Mouse (Mus musculus): ENCODE measurements at regions not wholly inside any gene's neighbourhood (a gene's known extent, or its start where the extent isn't known, plus 50 kb on each side); places are given as distances from the start of the nearest gene placed in this dataset.
"Not testable (repeated sequence)": the region's sequence is repeated elsewhere in the genome, so short reads cannot be mapped to it uniquely, and the experiment has no call there.

DNA sequence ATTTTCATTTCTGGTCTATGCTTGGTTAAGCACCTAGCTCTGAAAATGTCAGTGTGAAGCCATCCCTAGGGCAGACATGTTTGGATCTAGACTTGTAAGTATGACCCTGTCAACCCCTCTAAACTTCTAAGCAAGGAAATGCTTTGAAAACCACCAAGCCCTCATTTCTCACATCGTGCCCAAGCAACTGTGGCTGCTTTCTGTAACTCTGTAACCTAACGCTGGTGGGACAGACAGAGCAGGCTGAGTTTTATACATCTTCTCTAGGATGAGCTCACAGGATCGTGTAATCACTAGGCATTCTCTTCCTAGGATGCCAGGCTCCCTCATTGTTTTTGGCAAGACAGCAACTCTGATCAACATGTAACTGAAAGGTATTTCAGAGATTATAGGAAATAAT is 309.6 kb upstream of the Pkdcc start:
- DNase-seq (ENCODE audit: low spot score in 2 of 2) = no peak

DNA sequence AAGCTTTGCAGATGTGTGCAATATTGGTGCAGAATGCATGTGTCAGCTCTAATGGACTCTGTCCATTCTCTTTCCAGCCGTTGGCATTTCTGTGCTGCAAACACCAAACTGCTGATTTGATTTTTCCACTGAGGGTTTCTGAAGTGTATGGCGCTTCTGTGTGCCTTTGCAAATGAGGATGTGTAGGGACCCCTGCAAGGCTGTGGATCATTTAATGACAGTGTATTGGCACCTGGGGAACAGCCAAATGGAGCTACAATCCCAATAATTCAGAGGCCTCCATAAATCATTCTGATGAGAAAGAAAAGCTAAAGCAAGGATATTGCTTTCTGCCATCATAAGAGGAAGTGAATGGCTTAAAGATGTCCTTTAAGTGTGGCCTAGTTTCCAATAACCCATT is 305.9 kb upstream of the Pkdcc start:
- DNase-seq (ENCODE audit: low spot score in 2 of 2) = no peak

DNA sequence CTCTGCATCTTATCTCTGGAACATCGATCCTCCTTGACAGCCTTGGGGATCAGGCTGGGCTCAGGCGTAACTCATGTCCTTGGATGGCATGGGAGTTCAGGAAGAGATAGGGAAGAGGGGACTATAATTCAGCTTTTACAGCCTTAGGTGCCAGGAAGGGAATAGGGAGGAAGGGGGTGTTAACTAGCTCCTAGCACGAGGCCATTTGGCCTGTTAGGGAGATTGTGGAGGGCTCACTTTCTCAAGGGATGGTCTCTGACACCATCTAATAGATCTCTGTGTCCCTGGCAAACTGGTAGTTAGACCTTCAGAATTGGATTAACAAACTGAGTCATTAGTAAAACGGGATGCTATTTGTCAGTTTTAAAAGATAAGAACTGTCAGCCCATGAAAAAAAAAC is 292.1 kb upstream of the Pkdcc start:
- DNase-seq (ENCODE audit: low spot score in 2 of 2) = not testable (repeated sequence)

DNA sequence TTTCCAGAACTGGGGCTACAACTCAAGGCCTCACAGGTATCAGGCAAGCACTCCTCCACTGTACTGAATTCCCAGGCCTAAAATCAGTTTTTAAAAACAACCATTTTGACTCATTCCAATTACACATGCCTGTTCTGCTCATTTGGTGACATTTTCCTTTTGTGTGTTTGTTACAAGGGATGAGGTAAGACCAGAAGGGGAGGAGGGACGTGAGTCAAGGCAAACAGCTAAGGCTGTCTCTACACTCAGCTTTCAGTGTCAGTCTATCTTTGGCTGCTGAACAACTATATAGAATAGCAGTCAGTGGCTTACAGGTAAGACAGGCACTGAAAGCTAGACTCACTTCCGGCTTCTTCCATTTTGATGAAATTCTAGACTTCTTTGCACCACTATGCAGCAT is 289.3 kb upstream of the Pkdcc start:
- DNase-seq (ENCODE audit: low spot score in 2 of 2) = no peak

DNA sequence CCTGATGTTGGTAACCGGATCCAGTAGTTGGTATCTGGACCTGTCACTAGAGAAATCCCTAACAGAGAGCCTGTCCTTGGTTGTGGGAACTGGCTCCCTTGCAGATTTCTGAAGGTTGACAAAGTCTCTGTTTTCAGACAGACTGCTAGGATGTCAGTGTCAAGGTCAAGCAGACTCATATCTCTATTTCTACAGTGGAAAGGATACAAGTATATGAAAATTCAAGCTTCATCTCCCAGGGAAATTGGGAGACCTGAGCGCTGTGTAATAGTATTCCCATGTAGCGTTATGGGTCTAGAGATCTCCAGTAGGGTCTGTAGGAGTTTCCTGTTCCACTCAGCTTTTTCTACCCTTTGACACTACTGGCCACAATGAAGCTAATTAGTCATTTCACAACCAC is 287.4 kb upstream of the Pkdcc start:
- DNase-seq (ENCODE audit: low spot score in 2 of 2) = no peak

DNA sequence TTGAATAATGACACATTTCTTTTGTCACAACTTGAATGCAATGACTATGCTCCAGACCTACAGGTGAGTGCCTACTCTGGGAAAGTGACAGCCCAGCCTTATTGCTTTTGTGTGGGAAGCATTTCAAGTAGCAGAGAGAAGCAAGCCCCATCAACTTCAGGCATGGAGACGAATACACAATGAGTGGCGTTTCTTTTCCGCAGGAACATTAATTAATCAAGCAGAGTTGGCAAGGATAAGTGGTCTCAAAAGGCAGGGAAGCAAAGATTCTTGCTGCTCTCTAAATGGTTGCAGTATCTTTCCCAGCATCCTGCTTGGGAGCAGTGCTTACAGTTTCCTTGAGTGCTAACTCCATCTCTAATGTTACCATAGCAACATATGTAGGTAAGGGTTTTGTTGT is 285.6 kb upstream of the Pkdcc start:
- no peak for DNase-seq (ENCODE audit: low spot score in 2 of 2)

DNA sequence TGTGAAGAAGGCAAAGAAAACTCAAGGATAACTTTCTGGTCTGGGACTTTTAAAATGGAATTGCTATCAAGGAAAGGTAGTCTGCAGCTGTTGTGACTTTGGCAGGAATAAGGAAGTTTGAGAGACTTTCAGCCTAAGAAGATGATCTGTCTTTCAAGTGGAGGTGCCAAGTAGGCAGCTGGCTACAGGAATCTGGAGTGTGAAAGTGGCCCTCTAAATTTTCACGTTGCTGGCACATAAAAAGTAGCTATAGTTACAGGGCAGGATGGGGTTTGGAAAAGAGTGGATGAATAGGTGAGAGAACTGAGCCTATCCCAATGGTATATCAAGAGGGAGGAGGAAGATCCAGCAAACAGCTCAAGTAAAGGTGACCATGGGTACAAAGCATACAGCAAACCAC is 284.4 kb upstream of the Pkdcc start:
- no peak for DNase-seq (ENCODE audit: low spot score in 2 of 2)

DNA sequence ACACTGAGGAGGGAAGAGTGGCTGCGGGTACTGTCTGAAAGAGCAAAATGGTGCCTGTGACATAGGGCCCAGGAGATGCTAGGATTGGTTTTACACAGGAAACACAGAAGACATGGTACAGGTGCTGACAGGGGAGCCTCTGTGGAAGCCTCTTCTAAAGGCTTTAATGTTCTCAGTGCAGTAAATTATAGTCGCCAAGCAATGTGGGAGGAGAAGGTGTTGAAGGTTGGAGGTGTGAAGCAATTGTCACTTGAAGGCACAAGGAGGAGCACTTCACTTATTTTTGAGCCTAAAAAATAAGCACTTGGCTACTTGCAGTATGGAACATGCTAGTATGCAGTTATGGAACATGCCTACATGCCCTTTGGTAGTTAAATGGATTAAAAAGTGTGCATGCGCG is 283.6 kb upstream of the Pkdcc start:
- no peak for DNase-seq (ENCODE audit: low spot score in 2 of 2)

DNA sequence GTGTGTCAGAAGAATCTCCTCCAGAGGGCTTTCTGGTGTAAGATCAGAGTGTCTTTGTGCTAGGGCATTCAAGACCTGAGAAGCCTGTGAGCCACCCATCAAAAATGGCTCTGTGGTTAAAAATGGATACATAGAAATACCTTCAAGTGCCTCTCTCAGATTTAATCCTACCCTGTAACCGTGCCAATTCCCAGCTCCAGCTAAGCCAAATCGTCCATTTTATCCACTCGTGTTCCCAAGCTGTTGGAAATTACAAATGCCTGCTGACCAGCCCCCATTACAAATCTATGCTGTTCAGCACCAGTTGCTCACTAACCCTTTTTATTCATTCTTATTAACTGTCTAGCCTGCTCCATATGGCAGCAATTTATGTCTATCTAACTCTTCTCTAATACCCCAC is 278.3 kb upstream of the Pkdcc start:
- no peak for DNase-seq (ENCODE audit: low spot score in 2 of 2)

DNA sequence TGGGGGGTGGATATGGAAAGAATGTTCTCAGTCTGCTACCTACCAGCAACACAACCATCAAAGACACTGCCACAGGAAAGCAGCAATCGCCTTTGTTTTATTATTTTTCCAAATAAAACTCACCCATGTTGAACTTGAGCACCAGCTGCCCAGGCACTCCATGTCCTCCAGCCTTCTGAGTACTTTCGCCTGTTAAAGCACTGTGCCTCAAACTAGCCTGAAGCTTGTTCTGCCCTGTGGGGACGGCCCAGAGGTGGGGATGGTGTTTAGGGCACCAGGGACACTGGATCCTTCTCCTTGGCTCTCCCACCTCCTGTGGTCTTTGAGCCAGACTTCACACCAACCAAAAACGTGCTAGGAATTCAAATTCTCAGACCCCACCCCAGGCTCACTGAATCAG is 269.0 kb upstream of the Pkdcc start:
- no peak for DNase-seq (ENCODE audit: low spot score in 2 of 2)

DNA sequence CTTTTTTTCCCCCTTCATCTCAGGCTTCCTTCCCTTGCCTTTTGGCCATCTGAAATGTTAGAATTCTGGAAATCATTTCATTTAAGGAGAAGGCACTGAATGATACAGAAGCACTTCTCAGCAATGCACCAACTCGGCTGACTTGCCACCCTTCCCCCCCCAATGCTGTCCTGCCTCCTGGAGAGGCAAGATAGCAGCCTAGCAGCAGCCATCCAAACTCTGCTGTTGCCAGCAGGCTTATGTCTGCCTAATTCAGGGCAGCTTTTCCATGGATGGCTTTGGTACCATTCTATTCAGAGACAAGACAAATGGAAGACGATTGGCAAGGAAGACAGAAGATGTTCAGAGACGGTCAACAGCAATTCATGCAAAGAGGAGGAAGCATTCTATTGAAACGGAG is 265.3 kb upstream of the Pkdcc start:
- no peak for DNase-seq (ENCODE audit: low spot score in 2 of 2)

DNA sequence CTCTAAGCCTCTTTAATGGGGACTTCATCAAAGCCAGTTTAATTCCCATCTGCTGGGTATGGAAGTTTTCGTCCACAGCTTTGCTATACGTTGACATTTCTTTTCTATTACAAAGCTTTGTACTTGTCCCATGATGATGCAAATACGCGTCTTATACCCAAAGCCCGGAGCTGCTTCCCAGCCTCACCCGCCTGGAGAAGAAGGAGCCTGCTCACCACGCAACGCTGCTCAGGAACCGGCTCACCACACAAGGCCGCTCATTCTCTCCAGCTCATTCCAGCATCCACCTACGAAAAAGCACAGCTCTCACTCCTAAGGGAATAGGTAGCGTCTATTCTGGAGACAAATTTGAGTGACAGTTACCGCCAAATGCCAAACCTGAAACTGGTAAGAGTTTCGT is 264.8 kb upstream of the Pkdcc start:
- no peak for DNase-seq (ENCODE audit: low spot score in 2 of 2)

DNA sequence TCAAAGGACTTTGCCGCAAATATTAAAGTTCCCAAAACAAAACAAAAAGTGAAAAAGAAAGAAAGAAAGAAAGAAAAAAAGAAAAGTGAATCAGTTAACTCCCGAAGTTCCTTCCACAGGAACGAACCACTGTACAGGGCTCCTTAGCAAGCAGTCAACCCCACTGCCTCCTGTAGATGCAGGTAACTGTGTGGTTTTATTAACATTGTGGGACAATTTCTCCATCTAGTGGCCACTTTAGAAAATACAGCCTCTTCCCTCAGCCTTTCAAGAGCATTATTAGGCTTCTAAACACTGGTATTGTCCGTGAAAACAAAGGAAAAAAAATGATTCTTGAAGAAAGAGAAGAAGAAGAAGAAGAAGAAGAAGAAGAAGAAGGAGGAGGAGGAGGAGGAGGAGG is 257.7 kb upstream of the Pkdcc start:
- DNase-seq (ENCODE audit: low spot score in 2 of 2) = peak in 1 of 2 experiments; percentile 30

DNA sequence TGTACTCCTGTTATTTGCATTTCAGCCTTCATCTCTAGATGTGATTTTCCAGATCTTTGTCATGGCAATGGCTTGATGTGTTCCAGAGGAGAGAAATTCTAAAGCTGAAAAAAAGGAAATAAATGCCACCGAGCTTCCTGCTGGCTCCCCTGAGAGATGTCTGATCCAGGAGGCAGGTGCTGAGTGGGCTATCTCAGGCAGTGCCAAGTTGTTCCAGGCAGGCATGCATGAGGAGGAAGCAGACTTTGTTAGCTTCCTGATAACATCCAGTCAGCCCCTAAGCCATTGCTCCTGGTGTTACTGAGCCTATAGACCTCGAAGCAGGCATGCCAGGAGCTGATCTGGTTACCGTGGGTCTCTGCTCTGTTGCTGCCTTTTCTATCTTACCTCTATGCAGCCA is 251.7 kb upstream of the Pkdcc start:
- DNase-seq (ENCODE audit: low spot score in 2 of 2) = no peak

DNA sequence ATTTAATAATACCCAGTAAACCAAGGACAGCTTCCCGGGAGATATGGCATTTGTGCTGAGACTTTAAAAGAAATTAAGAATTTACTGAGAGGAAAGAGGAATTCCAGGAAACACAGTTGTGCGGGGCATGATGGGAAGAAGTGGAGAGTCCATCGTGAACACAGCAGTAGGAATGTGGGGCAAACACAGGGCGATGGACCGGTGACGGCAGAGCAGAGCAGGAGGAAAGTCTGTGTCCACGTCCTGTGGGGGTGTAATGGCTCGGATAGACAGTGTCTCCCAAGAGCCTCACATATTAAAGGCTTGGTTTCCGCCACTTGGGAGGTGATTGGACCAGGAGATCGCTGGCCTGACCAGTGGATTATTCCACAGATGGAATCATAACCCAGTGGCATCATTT is 215.4 kb upstream of the Pkdcc start:
- DNase-seq (ENCODE audit: low spot score in 2 of 2) = no peak

DNA sequence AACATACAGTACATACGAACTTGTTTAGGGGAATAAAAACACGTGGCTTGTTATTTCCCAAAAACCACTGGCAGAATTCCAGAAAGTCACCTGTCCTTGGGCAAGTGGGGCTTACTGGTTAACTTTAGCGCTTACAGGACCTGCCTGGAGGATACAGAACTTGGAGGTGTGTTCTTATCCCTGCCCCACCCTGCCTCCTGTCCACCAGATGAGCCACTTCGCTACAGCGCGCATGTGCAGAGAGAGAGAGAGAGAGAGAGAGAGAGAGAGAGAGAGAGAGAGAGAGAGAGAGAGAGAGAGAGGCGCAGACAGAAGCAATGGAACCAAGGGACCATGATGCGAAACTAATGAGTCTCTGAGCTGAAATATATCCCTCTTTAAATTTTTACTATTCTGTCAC is 214.7 kb upstream of the Pkdcc start:
- no peak for DNase-seq (ENCODE audit: low spot score in 2 of 2)

DNA sequence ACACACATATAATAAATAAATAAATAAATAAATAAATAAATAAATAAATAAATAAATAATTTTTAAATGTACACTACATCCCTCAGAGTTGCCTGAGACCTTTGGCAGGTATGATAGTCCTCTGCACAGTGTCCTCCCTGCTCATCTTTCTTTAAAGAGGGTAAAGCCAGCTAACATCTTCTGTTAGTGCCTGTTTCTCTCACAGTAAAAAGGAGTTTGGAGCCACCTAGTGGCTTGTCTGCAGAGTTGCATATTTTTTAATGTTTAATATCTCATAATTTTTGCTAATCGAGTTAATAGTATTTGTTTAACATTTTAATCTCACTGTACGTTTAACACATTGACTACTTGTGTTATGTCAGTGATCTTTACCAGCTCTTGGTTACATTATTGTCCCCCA is 213.5 kb upstream of the Pkdcc start:
- no peak for DNase-seq (ENCODE audit: low spot score in 2 of 2)

DNA sequence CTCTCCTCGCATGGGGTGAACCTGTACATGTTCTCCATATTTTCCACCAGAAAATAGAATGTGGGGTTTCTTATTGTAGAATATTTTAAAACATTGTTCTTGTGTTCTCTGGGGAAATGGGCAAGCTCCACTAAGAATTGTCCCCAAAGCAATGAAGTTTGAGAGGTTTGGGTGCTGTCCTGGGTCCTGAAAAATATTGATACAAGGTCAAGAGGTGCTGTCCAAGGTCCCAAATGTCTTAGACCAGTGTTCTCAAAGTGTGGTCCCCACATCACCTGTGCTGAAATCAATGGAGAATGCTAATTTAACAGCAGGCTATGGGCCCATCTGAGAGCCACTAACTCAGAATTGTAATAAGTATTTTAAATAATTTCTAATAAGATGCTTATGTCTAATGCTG is 204.2 kb upstream of the Pkdcc start:
- no peak for DNase-seq (ENCODE audit: low spot score in 2 of 2)

DNA sequence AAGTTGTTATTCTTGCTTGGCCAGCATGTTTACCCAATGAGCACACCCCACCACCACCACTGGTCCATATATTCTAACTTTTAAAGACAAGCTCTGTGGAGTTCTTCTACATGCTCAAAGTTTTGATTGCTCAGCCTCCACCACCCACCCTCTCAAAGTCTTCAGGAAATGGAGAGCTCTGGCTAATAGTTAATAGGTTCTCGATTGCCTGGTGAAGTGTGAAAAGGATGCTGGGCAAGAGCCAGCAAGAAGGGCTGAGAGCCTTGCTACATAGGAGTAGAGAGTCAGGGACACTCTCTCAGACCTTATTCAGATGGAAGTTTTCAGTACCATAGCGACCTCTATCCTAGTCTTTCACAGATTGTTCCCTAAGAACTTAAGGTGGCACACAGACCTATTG is 199.4 kb upstream of the Pkdcc start:
- DNase-seq (ENCODE audit: low spot score in 2 of 2) = no peak

DNA sequence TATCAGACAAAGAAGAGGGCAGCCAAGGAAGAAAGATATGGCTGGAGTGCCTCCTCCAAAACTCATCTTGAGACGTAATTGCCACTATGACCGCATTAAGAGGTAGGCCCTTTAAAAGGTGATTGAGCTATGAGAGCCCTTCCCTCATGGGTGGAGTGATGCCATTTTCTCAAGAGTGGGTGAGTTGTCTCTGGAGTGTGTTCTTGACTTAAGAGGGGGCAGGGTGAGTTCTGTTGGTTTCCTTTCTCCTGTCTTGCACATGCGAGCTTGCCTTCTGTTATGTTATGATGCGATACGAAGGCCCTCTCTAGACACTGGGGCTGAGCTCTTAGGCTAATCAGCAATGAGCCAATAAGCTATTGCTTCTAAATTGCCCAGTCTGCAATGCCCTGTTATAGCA is 198.2 kb upstream of the Pkdcc start:
- DNase-seq (ENCODE audit: low spot score in 2 of 2) = no peak

DNA sequence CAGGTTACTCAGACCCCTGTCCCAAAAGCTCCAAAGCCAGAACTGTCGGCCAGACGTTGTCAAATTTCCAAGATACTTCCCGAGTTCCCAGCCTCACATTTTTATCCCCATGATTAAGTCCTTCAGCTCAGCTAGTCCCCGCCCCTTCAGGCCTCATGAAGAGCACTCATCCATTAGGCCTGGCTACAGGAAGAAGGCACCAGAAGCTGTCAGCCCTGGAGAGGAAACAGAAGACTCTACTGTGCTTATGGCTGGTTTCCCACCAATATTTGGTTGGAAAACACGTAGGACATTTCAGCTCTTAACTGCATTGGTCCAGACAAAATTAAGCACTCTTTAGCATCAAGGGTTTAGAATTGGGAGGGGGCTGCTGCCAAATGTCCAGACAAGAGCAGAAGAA is 195.8 kb upstream of the Pkdcc start:
- no peak for DNase-seq (ENCODE audit: low spot score in 2 of 2)

DNA sequence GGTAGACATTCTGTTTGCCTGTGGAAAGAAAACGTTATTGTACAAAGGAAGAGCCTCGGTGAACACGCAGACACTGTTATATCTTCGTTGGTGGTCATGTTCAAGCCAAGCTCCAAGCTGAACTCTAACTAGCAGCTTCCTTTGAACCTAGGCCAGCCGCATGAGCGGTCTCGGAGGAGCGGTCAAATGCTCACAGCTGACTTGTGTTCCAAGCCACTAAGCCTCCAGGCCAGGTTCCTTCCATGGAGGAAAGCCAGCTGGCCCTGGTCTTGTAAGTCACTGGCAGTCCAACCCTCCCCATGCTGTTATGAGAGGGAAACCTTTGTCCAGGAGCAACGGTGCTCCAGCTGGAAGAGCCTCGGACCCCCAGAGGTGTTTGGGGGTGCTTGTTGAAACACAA is 194.5 kb upstream of the Pkdcc start:
- DNase-seq (ENCODE audit: low spot score in 2 of 2) = peak; percentile 46 to 53

DNA sequence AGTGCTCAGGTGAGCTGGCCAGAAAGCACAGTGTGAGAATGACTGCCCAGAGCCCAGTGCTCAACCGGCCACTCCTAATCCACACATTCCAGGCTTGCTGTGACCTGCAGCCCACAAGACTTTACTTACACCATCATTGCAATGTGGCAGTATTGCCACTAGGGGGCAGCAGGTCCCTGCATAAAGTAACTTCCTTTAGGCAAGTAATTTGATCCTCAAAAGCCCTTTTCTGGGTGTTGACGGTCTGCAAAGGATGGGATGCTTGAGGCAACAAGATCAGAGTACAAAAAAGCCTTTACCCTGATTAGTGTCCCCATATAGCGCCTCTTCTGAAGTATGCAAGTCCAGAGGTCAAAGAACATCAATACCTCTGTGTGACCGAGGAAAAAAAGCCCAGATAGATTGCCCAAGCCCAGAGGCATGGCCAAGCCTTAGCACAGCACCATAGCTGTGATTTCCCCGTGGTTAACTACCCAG is 189.7 kb upstream of the Pkdcc start:
- DNase-seq (ENCODE audit: low spot score in 2 of 2) = peak; percentile 83 to 89

DNA sequence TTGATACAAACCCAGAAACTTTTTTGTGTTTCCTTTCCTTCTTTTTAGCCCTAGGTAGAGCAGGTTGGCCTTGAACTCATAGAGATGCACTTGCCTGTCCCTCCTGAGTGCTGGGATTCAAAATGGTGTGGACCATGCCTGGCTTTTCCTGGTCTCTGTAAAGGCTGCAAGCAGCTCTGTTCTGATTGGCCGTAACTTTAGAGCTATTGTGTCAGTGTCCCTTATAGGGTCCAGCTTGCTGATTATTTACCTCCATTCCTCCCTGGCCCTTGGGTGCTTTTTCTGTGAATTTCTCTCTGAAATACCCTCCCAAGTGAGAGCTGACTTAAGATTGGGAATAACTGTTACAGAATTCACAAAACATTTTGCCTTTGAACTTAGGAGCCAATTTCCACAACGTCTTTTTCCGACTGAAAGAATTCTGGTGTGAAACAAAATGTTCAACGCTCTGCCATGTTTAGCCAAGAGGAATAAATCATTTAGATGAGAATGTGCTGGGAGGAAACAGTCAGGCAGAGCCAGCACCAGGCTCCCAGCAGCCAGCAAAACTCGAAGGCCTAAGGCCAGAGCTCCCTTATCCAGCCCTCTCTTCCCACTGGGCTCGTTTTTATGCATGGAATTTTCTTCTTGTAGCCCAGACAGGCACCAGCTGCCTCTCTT is 180.0 kb upstream of the Pkdcc start:
- no peak for DNase-seq (ENCODE audit: low spot score in 2 of 2)

Data from layer of hippocampus, postnatal 10 days (tissue).